8 mouse cellular contexts compared by ENCODE assay signal in the genomic region with DNA sequence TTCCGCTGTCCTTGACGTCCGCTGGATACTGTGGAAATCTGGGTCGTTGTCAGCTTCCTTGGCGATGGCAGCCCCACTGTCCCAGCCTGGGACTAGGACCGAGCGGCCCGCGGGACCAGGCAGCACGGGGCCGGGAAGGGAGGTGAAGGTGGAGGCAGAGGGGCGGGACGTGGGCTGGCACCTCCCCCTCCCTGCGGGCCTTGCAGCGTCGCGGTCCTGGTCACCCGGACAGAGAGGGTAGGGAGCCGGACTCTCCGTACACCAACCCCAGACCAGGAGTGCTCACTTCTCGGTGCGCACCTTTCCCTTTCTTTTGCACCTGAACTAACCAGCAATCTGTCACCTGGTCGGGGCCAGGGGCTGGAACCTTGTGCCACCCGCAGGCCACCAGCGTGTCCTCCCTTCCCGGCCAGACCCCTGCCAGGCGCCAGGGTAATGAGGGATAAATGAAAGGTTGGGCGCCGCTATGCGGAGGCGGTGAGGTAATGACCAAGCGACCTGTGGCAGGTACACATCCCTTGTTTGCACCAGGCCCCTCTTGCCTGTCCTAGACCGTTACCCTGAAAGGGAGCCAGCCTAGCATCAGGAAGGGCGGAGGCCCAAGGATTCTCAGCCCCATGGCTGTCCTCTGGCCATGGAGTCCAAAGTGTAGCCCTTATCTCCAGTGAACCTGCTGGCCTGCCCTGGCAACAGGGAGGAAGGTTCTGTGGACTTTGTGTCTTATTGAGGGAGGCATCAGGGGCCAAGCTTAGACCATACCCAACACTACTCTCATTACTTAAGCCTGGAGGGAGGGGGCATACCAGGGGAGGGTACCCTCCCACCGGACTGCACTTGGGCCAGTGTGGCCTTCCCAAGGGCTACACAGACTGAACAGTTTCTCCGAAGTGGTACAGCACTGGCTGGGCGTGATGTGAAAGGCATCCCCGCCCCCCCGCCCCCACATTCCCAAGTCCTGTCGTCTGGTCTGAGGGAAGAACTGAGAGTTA. TPM values are rescaled to one million over a fixed set of nuclear protein-coding genes. Genes with fewer than 3 reads are reported as not detected.
A peak's percentile ranks its signal among the peaks of the same experiment; 100 is the strongest.
DNase-seq lines count a peak whose midpoint lies in the region; ATAC-seq lines count a peak whose summit lies in the region.

A gene (minus strand): TSS at position 422 of the 989 bp plus-strand sequence.

- ATAC-seq in neural tube, embryonic 11.5 days (ENCODE audit: insufficient read depth, low FRiP score, low TSS enrichment) = peak; percentile 17; the same call in 1 of the 2 replicates
- ATAC-seq in forebrain, embryonic 16.5 days = no peak

- no peaks in the 10 kb centered on the region for H3K36me3 ChIP-seq in neural tube, embryonic 11.5 days (ENCODE audit: control insufficient read depth, insufficient read depth, low read length)
- H3K36me3 ChIP-seq in forebrain, embryonic 16.5 days (ENCODE audit: control insufficient read depth, insufficient read depth) = no peaks in the 10 kb centered on the region

- intact Hi-C loops in left cerebral cortex, postnatal 10 days (cut with DNase I) = no loop called here

- no peak for DNase-seq in neural tube, embryonic 11.5 days (ENCODE audit: low spot score)
- no peak for DNase-seq in neural tube, embryonic 10.5 days (ENCODE audit: extremely low spot score, low spot score)
- peak; percentile 77 to 89 for DNase-seq in kidney, postnatal 25 days
- peak; percentile 64 for DNase-seq in lung, postnatal 36 days
- DNase-seq in left cerebral cortex, postnatal 10 days (ENCODE audit: extremely low spot score in 1 of 2, low spot score in 2 of 2) = no peak
- DNase-seq in left cerebral cortex, adult 18-20 months (ENCODE audit: low spot score in 2 of 2) = no peak
- no peak for DNase-seq in Muller cell, postnatal 12 days (ENCODE audit: inconsistent ontology term)

- H3K27ac ChIP-seq in neural tube, embryonic 11.5 days (ENCODE audit: low read depth, low read length) = no peak within 1 kb of the TSS
- H3K27ac ChIP-seq in forebrain, embryonic 16.5 days (ENCODE audit: low read length) = no peak within 1 kb of the TSS

- no peaks in the 10 kb centered on the region for H3K9me3 ChIP-seq in neural tube, embryonic 11.5 days (ENCODE audit: control insufficient read depth, low read length)
- H3K9me3 ChIP-seq in forebrain, embryonic 16.5 days (ENCODE audit: control insufficient read depth, low read length) = no peaks in the 10 kb centered on the region

- peak within 1 kb of the TSS; percentile 25 for H3K4me3 ChIP-seq in neural tube, embryonic 11.5 days (ENCODE audit: low read depth, low read length)
- peak within 1 kb of the TSS; percentile 17 for H3K4me3 ChIP-seq in forebrain, embryonic 16.5 days (replicated peaks; ENCODE audit: low read length)

- H3K9ac ChIP-seq in neural tube, embryonic 11.5 days (ENCODE audit: low read length) = no peak within 1 kb of the TSS; the same call in 1 of the 2 replicates
- no peak within 1 kb of the TSS for H3K9ac ChIP-seq in forebrain, embryonic 16.5 days (replicated peaks; ENCODE audit: low read depth, low read length)

- peaks cover 36% of the 10 kb centered on the region for H3K27me3 ChIP-seq in neural tube, embryonic 11.5 days (ENCODE audit: control insufficient read depth, insufficient read depth, low read length)
- H3K27me3 ChIP-seq in forebrain, embryonic 16.5 days (replicated peaks; ENCODE audit: control insufficient read depth, insufficient read depth, low read length) = peaks cover 35% of the 10 kb centered on the region

- 9% methylated on average over 35 of the region's 40 CpGs for WGBS in neural tube, embryonic 11.5 days
- 11% methylated on average over 38 of the region's 40 CpGs for WGBS in forebrain, embryonic 16.5 days

- peaks cover 11% of the 10 kb centered on the region for H3K4me1 ChIP-seq in neural tube, embryonic 11.5 days (ENCODE audit: control insufficient read depth, insufficient read depth, low read length)
- peaks cover 8% of the 10 kb centered on the region for H3K4me1 ChIP-seq in forebrain, embryonic 16.5 days (replicated peaks; ENCODE audit: control insufficient read depth, insufficient read depth, low read length)

- H3K4me2 ChIP-seq in neural tube, embryonic 11.5 days (ENCODE audit: low read depth) = peak within 1 kb of the TSS; percentile 35
- peak within 1 kb of the TSS; percentile 49 for H3K4me2 ChIP-seq in forebrain, embryonic 16.5 days (ENCODE audit: low read length)

RNA-seq across cellular contexts. Expression of the gene that starts here (rescaled TPM):
- 0.09 and 0.30 TPM in 2 replicates for polyA plus RNA-seq in neural tube, embryonic 11.5 days (2014; fragmentation: Nextera tagmentation; extraction: Ambion mirVana)
- 0.07 TPM in 1 of 2 replicates, not detected in the other for polyA plus RNA-seq in forebrain, embryonic 16.5 days (2015; fragmentation: Nextera tagmentation; extraction: Ambion mirVana)
- under 1 TPM; 0.14 to 0.24 TPM for total RNA-seq in left cerebral cortex, postnatal 10 days (2021)
- total RNA-seq in left cerebral cortex, adult 18-20 months (2021) = under 1 TPM; 0.35 to 0.56 TPM

Comparison
In these comparisons a context has a peak if more than half of its experiments do, and no peak if none do; other contexts are left out.
1. Peak in ATAC-seq, H3K4me3 ChIP-seq and H3K4me2 ChIP-seq in neural tube, embryonic 11.5 days; RNA of the gene not detected or under 1 TPM.
2. DNase-seq: peak in kidney, postnatal 25 days (2 of 2) and lung, postnatal 36 days (single experiment); none in neural tube, embryonic 11.5 days (single experiment), neural tube, embryonic 10.5 days (single experiment), left cerebral cortex, postnatal 10 days (0 of 2), left cerebral cortex, adult 18-20 months (0 of 2) and Muller cell, postnatal 12 days (single experiment).